Mouse (Mus musculus) midbrain, embryonic 11.5 days (tissue): ENCODE measurements around the gene Tmem209. TPM values are rescaled to one million over a fixed set of nuclear protein-coding genes. Genes with fewer than 3 reads are reported as not detected.

ENCODE experiments used
- ATAC-seq: fragments of 200-750 bp; cut with Nextera tagmentation; 2 replicates; pipeline ENCODE4 v1.8.0; 2017; ENCODE audit warnings: moderate TSS enrichment, moderate library complexity; ENCODE audit not compliant: low FRiP score
- DNase-seq: peaks from one replicate; pipeline ENCODE4 v3.0.0; 2015; ENCODE audit warnings: low spot score; ENCODE audit errors: missing footprints
- H3K27ac ChIP-seq: fragments of 300-500 bp; sonication (generic); 2 replicates; pipeline ENCODE4 v1.5.1; 2014; ENCODE audit warnings: low read depth, low read length
- H3K27me3 ChIP-seq: fragments of 300-500 bp; sonication (generic); 2 replicates; pipeline ENCODE4 v1.6.1; 2014; ENCODE audit warnings: mild to moderate bottlenecking, low read length, moderate library complexity, mixed read lengths; ENCODE audit not compliant: control insufficient read depth, insufficient read depth
- H3K36me3 ChIP-seq: fragments of 300-500 bp; sonication (generic); 2 replicates; pipeline ENCODE4 v1.6.1; 2014; ENCODE audit warnings: mild to moderate bottlenecking, low read length, moderate library complexity, mixed read lengths; ENCODE audit not compliant: control insufficient read depth, insufficient read depth
- H3K4me1 ChIP-seq: fragments of 300-500 bp; sonication (generic); 2 replicates; pipeline ENCODE4 v1.6.1; 2014; ENCODE audit warnings: low read length; ENCODE audit not compliant: control insufficient read depth, insufficient read depth
- H3K4me2 ChIP-seq: fragments of 300-500 bp; sonication (generic); 2 replicates; pipeline ENCODE4 v1.6.1; 2014; ENCODE audit warnings: mild to moderate bottlenecking, moderate library complexity
- H3K4me3 ChIP-seq: fragments of 300-500 bp; sonication (generic); 2 replicates; pipeline ENCODE4 v1.5.1; 2014; ENCODE audit warnings: low read depth, low read length
- H3K9ac ChIP-seq: fragments of 300-500 bp; sonication (generic); 2 replicates; pipeline ENCODE4 v1.6.1; 2014; ENCODE audit warnings: low read length
- H3K9me3 ChIP-seq: fragments of 300-500 bp; sonication (generic); 2 replicates; pipeline ENCODE4 v1.6.1; 2016; ENCODE audit warnings: low read length; ENCODE audit not compliant: control insufficient read depth
- WGBS: fragments of 180-500 bp; shearing (Covaris S2); extraction: QIAGEN DNeasy Blood & Tissue Kit; methylation state at CpG from one replicate; pipeline ENCODE4 v1.1.7; 2014; 5-methylcytosine and 5-hydroxymethylcytosine counted together
- polyA plus RNA-seq: library from polyadenylated mRNA; unstranded; fragments of >200 nt; fragmentation: Nextera tagmentation; extraction: Ambion mirVana; gene quantifications from 2 replicates; pipeline ENCODE4 v1.2.1, GENCODE M21; 2014

The Tmem209 gene
- polyA plus RNA-seq, 1 experiment from 2014 or later, result 46.0 TPM

GRCm38 (mm10) chr6:30459811-30460749, 49.5 kb downstream of the Tmem209 start:
- Histone ChIP-seq H3K9me3 (no peaks in the 10 kb centered on the region), H3K4me2 (peak overlapping the region; percentile 56), H3K9ac (peak overlapping the region; percentile 76), H3K27me3 (0 out of 2 replicates have a peak, but pooled peaks cover 2% of the 10 kb centered on the region), H3K36me3 (no peaks in the 10 kb centered on the region), H3K4me3 (peak overlapping the region; percentile 33), H3K27ac (peak overlapping the region; percentile 82), H3K4me1 (peaks cover 16% of the 10 kb centered on the region)
- ATAC-seq (peak; percentile 12; the same call in 1 of the 2 replicates), DNase-seq (peak; percentile 98)
- 6% methylated on average over 40 of the region's 40 CpGs for WGBS

GRCm38 (mm10) chr6:30459056-30459747, 50.4 kb downstream of the Tmem209 start:
- ATAC-seq (no peak), DNase-seq (no peak)
- WGBS, result 74% methylated on average over 16 of the region's 16 CpGs
- Histone ChIP-seq H3K4me1 (peaks cover 16% of the 10 kb centered on the region), H3K36me3 (no peaks in the 10 kb centered on the region), H3K27me3 (0 out of 2 replicates have a peak, but pooled peaks cover 2% of the 10 kb centered on the region), H3K9ac (peak overlapping the region; percentile 76), H3K27ac (no peak overlapping the region), H3K4me3 (peak overlapping the region; percentile 33), H3K4me2 (peak overlapping the region; percentile 56), H3K9me3 (no peaks in the 10 kb centered on the region)

GRCm38 (mm10) chr6:30458626-30459025, 51.0 kb downstream of the Tmem209 start:
- ATAC-seq (no peak), DNase-seq (no peak)
- Histone ChIP-seq H3K4me1 (peaks cover 16% of the 10 kb centered on the region), H3K9ac (no peak overlapping the region), H3K9me3 (no peaks in the 10 kb centered on the region), H3K27me3 (0 out of 2 replicates have a peak, but pooled peaks cover 2% of the 10 kb centered on the region), H3K36me3 (no peaks in the 10 kb centered on the region), H3K27ac (no peak overlapping the region), H3K4me3 (no peak overlapping the region), H3K4me2 (no peak overlapping the region)
- 87% methylated on average over 5 of the region's 5 CpGs for WGBS

GRCm38 (mm10) chr6:30456991-30457390, 52.6 kb downstream of the Tmem209 start:
- WGBS, result 95% methylated on average over 7 of the region's 7 CpGs
- 0 out of 2 replicates have a peak, but pooled peaks cover 2% of the 10 kb centered on the region for H3K27me3 ChIP-seq
- H3K27ac ChIP-seq, result no peak overlapping the region
- H3K4me3 ChIP-seq, result no peak overlapping the region
- DNase-seq (no peak), ATAC-seq (no peak)
- no peak overlapping the region for H3K9ac ChIP-seq
- H3K9me3 ChIP-seq, result no peaks in the 10 kb centered on the region
- H3K4me2 ChIP-seq, result no peak overlapping the region
- H3K36me3 ChIP-seq, result peaks cover 5% of the 10 kb centered on the region; the same call in 1 of the 2 replicates
- H3K4me1 ChIP-seq, result peaks cover 16% of the 10 kb centered on the region

- no peaks in the 10 kb centered on the region for H3K27me3 ChIP-seq
Measured at GRCm38 (mm10) chr6:30439576-30439975, 70.0 kb downstream of the Tmem209 start.

GRCm38 (mm10) chr6:30437054-30437453, 72.5 kb downstream of the Tmem209 start:
- Histone ChIP-seq H3K27me3 (no peaks in the 10 kb centered on the region), H3K9me3 (no peaks in the 10 kb centered on the region), H3K36me3 (no peaks in the 10 kb centered on the region; the same call in 1 of the 2 replicates), H3K4me2 (no peak overlapping the region), H3K27ac (no peak overlapping the region), H3K4me3 (no peak overlapping the region), H3K9ac (no peak overlapping the region), H3K4me1 (no peaks in the 10 kb centered on the region)
- DNase-seq, result no peak
- no peak for ATAC-seq
- WGBS, result 86% methylated on average over 3 of the region's 3 CpGs

More at GRCm38 (mm10) chr6:30439576-30439975, 70.0 kb downstream of the Tmem209 start:
- H3K27ac ChIP-seq, result no peak overlapping the region
- no peak overlapping the region for H3K9ac ChIP-seq
- 96% methylated on average over 10 of the region's 10 CpGs for WGBS
- ATAC-seq (no peak), DNase-seq (no peak)
- no peaks in the 10 kb centered on the region for H3K9me3 ChIP-seq
- no peaks in the 10 kb centered on the region for H3K4me1 ChIP-seq
- H3K4me3 ChIP-seq, result no peak overlapping the region
- peaks cover 2% of the 10 kb centered on the region; the same call in 1 of the 2 replicates for H3K36me3 ChIP-seq
- no peak overlapping the region for H3K4me2 ChIP-seq

- Histone ChIP-seq H3K36me3 (no peaks in the 10 kb centered on the region; the same call in 1 of the 2 replicates), H3K9me3 (no peaks in the 10 kb centered on the region), H3K4me3 (no peak overlapping the region), H3K4me1 (no peaks in the 10 kb centered on the region), H3K27ac (no peak overlapping the region), H3K27me3 (no peaks in the 10 kb centered on the region), H3K9ac (no peak overlapping the region), H3K4me2 (no peak overlapping the region)
- no peak for DNase-seq
- no peak for ATAC-seq
- 96% methylated on average over 3 of the region's 3 CpGs for WGBS
Measured at GRCm38 (mm10) chr6:30436476-30436875, 73.1 kb downstream of the Tmem209 start.

GRCm38 (mm10) chr6:30432461-30433192, 77.0 kb downstream of the Tmem209 start:
- no peak overlapping the region for H3K4me2 ChIP-seq
- no peaks in the 10 kb centered on the region for H3K9me3 ChIP-seq
- no peak for ATAC-seq
- WGBS, result 88% methylated on average over 3 of the region's 3 CpGs
- no peak for DNase-seq
- no peaks in the 10 kb centered on the region for H3K27me3 ChIP-seq
- H3K9ac ChIP-seq, result no peak overlapping the region
- no peak overlapping the region for H3K4me3 ChIP-seq
- H3K27ac ChIP-seq, result no peak overlapping the region
- no peaks in the 10 kb centered on the region for H3K4me1 ChIP-seq
- H3K36me3 ChIP-seq, result no peaks in the 10 kb centered on the region
